Mouse (Mus musculus) erythroblast, embryonic 14.5 days (primary cell): Measurements from ENCODE around the gene Kcnj15.

ENCODE experiments used
- GATA1 ChIP-seq: IDR thresholded peaks from 2 replicates; pipeline ENCODE4 v1.6.1; 2012; ENCODE audit warnings: low read length, inconsistent platforms, mixed read lengths
- TAL1 ChIP-seq: IDR thresholded peaks from 3 replicates; pipeline ENCODE4 v1.6.1; 2012; ENCODE audit warnings: low read length, inconsistent platforms, mixed read lengths

- TF ChIP-seq GATA1 (no peak), TAL1 (no peak)
These were observed at the start of gene Kcnj15 for GRCm38 (mm10) chr16:95257266-95257894.
